Mouse (Mus musculus): ENCODE data around the gene Slc15a5.

The Slc15a5 gene

GRCm38 (mm10) chr6:137962836-137963235 is 116.9 kb downstream of the Slc15a5 start:
- DNase-seq (ENCODE audit: extremely low spot score): no peak

- no peak for DNase-seq (ENCODE audit: extremely low spot score)
Observed at GRCm38 (mm10) chr6:137960023-137960778, 119.5 kb downstream of the Slc15a5 start.

GRCm38 (mm10) chr6:137957630-137958029 is 122.1 kb downstream of the Slc15a5 start:
- no peak for DNase-seq (ENCODE audit: extremely low spot score)

GRCm38 (mm10) chr6:137956783-137957429 is 122.8 kb downstream of the Slc15a5 start:
- DNase-seq (ENCODE audit: extremely low spot score): no peak

DNA sequence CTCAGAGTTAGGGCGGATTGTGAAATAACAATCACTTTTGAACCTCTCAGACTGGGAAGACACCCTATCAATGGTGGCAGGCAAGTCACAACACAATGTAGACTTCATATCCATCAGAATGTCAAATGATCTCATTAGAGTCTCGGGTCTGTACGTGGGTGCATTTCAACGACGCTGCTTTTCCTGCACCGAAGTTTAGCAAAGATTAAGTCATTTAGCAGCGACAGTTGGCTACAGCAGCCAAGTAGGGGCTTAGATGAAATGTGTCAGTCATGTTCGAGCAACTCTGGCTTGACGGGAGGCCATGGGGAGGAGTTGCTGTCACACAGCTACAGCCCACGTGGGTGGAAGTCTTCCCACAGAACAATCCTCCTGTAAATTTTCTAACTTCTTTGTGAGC is 133.2 kb downstream of the Slc15a5 start:
- DNase-seq (ENCODE audit: extremely low spot score): no peak

- no peak for DNase-seq (ENCODE audit: extremely low spot score)
Observed at GRCm38 (mm10) chr6:137940374-137941218, 139.1 kb downstream of the Slc15a5 start.

GRCm38 (mm10) chr6:137937541-137937940 is 142.2 kb downstream of the Slc15a5 start:
- DNase-seq (ENCODE audit: extremely low spot score): no peak

GRCm38 (mm10) chr6:137936268-137936667 is 143.4 kb downstream of the Slc15a5 start:
- DNase-seq (ENCODE audit: extremely low spot score): no peak

- no peak for DNase-seq (ENCODE audit: extremely low spot score)
Observed at GRCm38 (mm10) chr6:137935857-137936256, 143.9 kb downstream of the Slc15a5 start.

GRCm38 (mm10) chr6:137935341-137935740 is 144.4 kb downstream of the Slc15a5 start:
- DNase-seq (ENCODE audit: extremely low spot score): no peak

DNA sequence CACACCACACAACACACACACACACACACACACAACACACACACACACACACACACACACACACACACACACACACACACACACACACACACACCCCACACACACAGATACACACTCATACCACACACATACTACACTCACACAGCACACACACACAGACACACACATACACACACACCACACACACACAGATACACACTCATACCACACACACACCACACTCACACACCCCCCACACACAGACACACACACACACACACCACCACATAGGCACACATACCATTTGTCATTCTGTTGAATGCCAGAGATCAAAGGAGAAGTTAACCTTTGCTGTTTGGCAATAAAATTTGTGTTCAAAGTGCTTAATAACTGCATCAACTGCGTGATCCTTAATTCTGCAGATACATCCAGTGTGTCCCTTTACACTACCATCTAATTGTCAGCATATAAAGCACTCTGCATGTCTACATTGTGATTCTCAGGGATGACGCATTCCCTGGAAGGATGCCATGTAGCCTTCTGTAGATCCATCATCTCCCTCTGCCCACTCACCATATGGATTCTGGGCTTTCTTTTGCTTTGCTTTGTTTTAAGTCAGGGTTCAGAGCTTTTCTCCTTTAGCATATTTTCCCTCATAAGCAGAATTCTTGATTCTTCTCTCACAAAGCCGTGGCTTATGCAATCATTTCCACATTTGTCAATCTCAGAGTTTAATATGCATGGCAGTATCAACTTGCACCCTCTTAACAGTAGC is 145.0 kb downstream of the Slc15a5 start:
- no peak for DNase-seq (ENCODE audit: extremely low spot score)

Data from embryo, embryonic 9.5 days (tissue).